21 mouse cellular contexts compared by ENCODE assay signal in genomic region chr13:106715234-106715633, GRCm38 (mm10).
DNase-seq lines count a peak whose midpoint lies in the region; ATAC-seq and TF ChIP-seq lines count a peak whose summit lies in the region.
"Had no signal": no experiment of that assay in that cellular context is flagged by ENCODE, and none has a peak within 500 bp of the region (broad histone marks: within the 10 kb centered on the region; RNA-seq: fewer than 3 reads in every experiment).

No protein-coding gene starts in this region.

- H3K27ac ChIP-seq in forebrain, embryonic 15.5 days (replicated peaks): no peak overlapping the region
- H3K27ac ChIP-seq in forebrain, embryonic 16.5 days (ENCODE audit: low read length): no peak overlapping the region
- no peak overlapping the region for H3K27ac ChIP-seq in hindbrain, postnatal 0 days
- no peak overlapping the region for H3K27ac ChIP-seq in hindbrain, embryonic 16.5 days (ENCODE audit: low read depth, low read length)
- no peak overlapping the region for H3K27ac ChIP-seq in lung, embryonic 16.5 days (ENCODE audit: low read length)
- no peak overlapping the region for H3K27ac ChIP-seq in limb, embryonic 14.5 days (replicated peaks; ENCODE audit: low read depth, low read length)
- H3K27ac ChIP-seq: embryonic facial prominence, embryonic 13.5 days; forebrain, embryonic 12.5 days; gastrocnemius, adult 2 months; hindbrain, embryonic 15.5 days; intestine, embryonic 15.5 days; limb, embryonic 15.5 days; liver, embryonic 13.5 days had no signal

- no peak overlapping the region for H3K4me2 ChIP-seq in forebrain, embryonic 15.5 days (replicated peaks)
- no peak overlapping the region for H3K4me2 ChIP-seq in forebrain, embryonic 16.5 days (ENCODE audit: low read length)
- H3K4me2 ChIP-seq in hindbrain, postnatal 0 days (ENCODE audit: low read depth, low read length): no peak overlapping the region
- H3K4me2 ChIP-seq in hindbrain, embryonic 16.5 days (ENCODE audit: low read length): no peak overlapping the region
- no peak overlapping the region for H3K4me2 ChIP-seq in lung, embryonic 16.5 days (ENCODE audit: low read depth, low read length)
- no peak overlapping the region for H3K4me2 ChIP-seq in limb, embryonic 14.5 days (replicated peaks; ENCODE audit: low read depth, low read length, severe bottlenecking)
- H3K4me2 ChIP-seq: embryonic facial prominence, embryonic 13.5 days; forebrain, embryonic 12.5 days; hindbrain, embryonic 15.5 days; intestine, embryonic 15.5 days; limb, embryonic 15.5 days; liver, embryonic 13.5 days had no signal

- ATAC-seq in forebrain, embryonic 15.5 days (replicated peaks): 0 out of 2 replicates have a peak, but pooled peaks have one; percentile 23
- ATAC-seq in forebrain, embryonic 16.5 days: no peak
- ATAC-seq in hindbrain, postnatal 0 days: 0 out of 2 replicates have a peak, but pooled peaks have one; percentile 15
- ATAC-seq in hindbrain, embryonic 16.5 days: no peak
- ATAC-seq in lung, embryonic 16.5 days (ENCODE audit: low read depth): 0 out of 2 replicates have a peak, but pooled peaks have one; percentile 38
- peak; percentile 34; the same call in 1 of the 2 replicates for ATAC-seq in limb, embryonic 14.5 days (ENCODE audit: low FRiP score, low read depth)
- ATAC-seq: CD4-positive, CD25-positive, alpha-beta regulatory T cell, adult 4 months; intestine, embryonic 15.5 days had no signal

- no peak overlapping the region for H3K4me3 ChIP-seq in forebrain, embryonic 15.5 days
- no peak overlapping the region for H3K4me3 ChIP-seq in forebrain, embryonic 16.5 days (replicated peaks; ENCODE audit: low read length)
- H3K4me3 ChIP-seq in hindbrain, postnatal 0 days (ENCODE audit: low read length): no peak overlapping the region
- H3K4me3 ChIP-seq in hindbrain, embryonic 16.5 days (ENCODE audit: low read length): no peak overlapping the region
- H3K4me3 ChIP-seq in lung, embryonic 16.5 days (ENCODE audit: low read length): no peak overlapping the region
- no peak overlapping the region for H3K4me3 ChIP-seq in limb, embryonic 14.5 days (replicated peaks; ENCODE audit: low read length)
- H3K4me3 ChIP-seq: embryonic facial prominence, embryonic 13.5 days; forebrain, embryonic 12.5 days; gastrocnemius, adult 2 months; hindbrain, embryonic 15.5 days; intestine, embryonic 15.5 days; limb, embryonic 15.5 days; liver, embryonic 13.5 days had no signal

- H3K27me3 ChIP-seq in forebrain, embryonic 15.5 days: no peaks in the 10 kb centered on the region
- no peaks in the 10 kb centered on the region for H3K27me3 ChIP-seq in forebrain, embryonic 16.5 days (replicated peaks; ENCODE audit: control insufficient read depth, insufficient read depth, low read length)
- no peaks in the 10 kb centered on the region for H3K27me3 ChIP-seq in hindbrain, postnatal 0 days (ENCODE audit: insufficient read depth, low read length)
- no peaks in the 10 kb centered on the region for H3K27me3 ChIP-seq in hindbrain, embryonic 16.5 days (replicated peaks; ENCODE audit: control insufficient read depth, insufficient read depth, low read length)
- H3K27me3 ChIP-seq in lung, embryonic 16.5 days (ENCODE audit: control insufficient read depth, insufficient read depth, low read depth, low read length): no peaks in the 10 kb centered on the region
- no peaks in the 10 kb centered on the region for H3K27me3 ChIP-seq in limb, embryonic 14.5 days (ENCODE audit: control insufficient read depth, insufficient read depth, low read length)
- H3K27me3 ChIP-seq: embryonic facial prominence, embryonic 13.5 days; forebrain, embryonic 12.5 days; hindbrain, embryonic 15.5 days; intestine, embryonic 15.5 days; limb, embryonic 15.5 days; liver, embryonic 13.5 days had no signal

- TF ChIP-seq POLR2A in limb, embryonic 14.5 days (IDR thresholded peaks at IDR 0.05; ENCODE audit: borderline replicate concordance, extremely low read depth, insufficient read depth, insufficient read length): no peak

- no peak for DNase-seq in hindbrain, postnatal 0 days (ENCODE audit: low spot score)
- DNase-seq in lung, postnatal 36 days: no peak
- DNase-seq in limb, embryonic 14.5 days (ENCODE audit: low spot score): no peak
- DNase-seq: adrenal gland, postnatal 14 days; cerebellum, adult 11 months; cerebellum, adult 9-10 months; gastrocnemius, adult 2 months; gastrocnemius, postnatal 36 days; kidney, adult 2 months; liver, embryonic 13.5 days; lung, adult 2 months had no signal

- H3K9me3 ChIP-seq in forebrain, embryonic 15.5 days: no peaks in the 10 kb centered on the region
- H3K9me3 ChIP-seq in forebrain, embryonic 16.5 days (ENCODE audit: control insufficient read depth, low read length): no peaks in the 10 kb centered on the region
- no peaks in the 10 kb centered on the region for H3K9me3 ChIP-seq in hindbrain, postnatal 0 days (ENCODE audit: low read length)
- H3K9me3 ChIP-seq in hindbrain, embryonic 16.5 days (ENCODE audit: control insufficient read depth, low read length): no peaks in the 10 kb centered on the region
- no peaks in the 10 kb centered on the region for H3K9me3 ChIP-seq in lung, embryonic 16.5 days (ENCODE audit: control insufficient read depth, low read length)
- H3K9me3 ChIP-seq in limb, embryonic 14.5 days (ENCODE audit: control insufficient read depth, low read length): no peaks in the 10 kb centered on the region
- H3K9me3 ChIP-seq: embryonic facial prominence, embryonic 13.5 days; forebrain, embryonic 12.5 days; hindbrain, embryonic 15.5 days; intestine, embryonic 15.5 days; limb, embryonic 15.5 days; liver, embryonic 13.5 days had no signal

- no peak overlapping the region for H3K9ac ChIP-seq in forebrain, embryonic 15.5 days (replicated peaks)
- no peak overlapping the region for H3K9ac ChIP-seq in forebrain, embryonic 16.5 days (replicated peaks; ENCODE audit: low read depth, low read length)
- H3K9ac ChIP-seq in hindbrain, postnatal 0 days (replicated peaks; ENCODE audit: low read length): no peak overlapping the region
- H3K9ac ChIP-seq in hindbrain, embryonic 16.5 days (ENCODE audit: low read depth, low read length): no peak overlapping the region
- H3K9ac ChIP-seq in lung, embryonic 16.5 days (ENCODE audit: low read length): no peak overlapping the region
- H3K9ac ChIP-seq in limb, embryonic 14.5 days (ENCODE audit: low read depth, low read length, severe bottlenecking): no peak overlapping the region
- H3K9ac ChIP-seq: embryonic facial prominence, embryonic 13.5 days; forebrain, embryonic 12.5 days; hindbrain, embryonic 15.5 days; intestine, embryonic 15.5 days; limb, embryonic 15.5 days; liver, embryonic 13.5 days had no signal

- H3K4me1 ChIP-seq in forebrain, embryonic 15.5 days: no peaks in the 10 kb centered on the region
- H3K4me1 ChIP-seq in forebrain, embryonic 16.5 days (replicated peaks; ENCODE audit: control insufficient read depth, insufficient read depth, low read length): no peaks in the 10 kb centered on the region
- H3K4me1 ChIP-seq in hindbrain, postnatal 0 days (ENCODE audit: insufficient read depth, low read length): no peaks in the 10 kb centered on the region
- no peaks in the 10 kb centered on the region for H3K4me1 ChIP-seq in hindbrain, embryonic 16.5 days (ENCODE audit: control insufficient read depth, insufficient read depth, low read depth, low read length)
- H3K4me1 ChIP-seq in lung, embryonic 16.5 days (replicated peaks; ENCODE audit: control insufficient read depth, insufficient read depth, low read length): no peaks in the 10 kb centered on the region
- H3K4me1 ChIP-seq in limb, embryonic 14.5 days (ENCODE audit: control insufficient read depth, insufficient read depth, low read length): no peaks in the 10 kb centered on the region
- H3K4me1 ChIP-seq: embryonic facial prominence, embryonic 13.5 days; forebrain, embryonic 12.5 days; hindbrain, embryonic 15.5 days; intestine, embryonic 15.5 days; limb, embryonic 15.5 days; liver, embryonic 13.5 days had no signal

- H3K36me3 ChIP-seq in forebrain, embryonic 15.5 days: no peaks in the 10 kb centered on the region
- H3K36me3 ChIP-seq in forebrain, embryonic 16.5 days (ENCODE audit: control insufficient read depth, insufficient read depth): no peaks in the 10 kb centered on the region
- H3K36me3 ChIP-seq in hindbrain, postnatal 0 days (ENCODE audit: insufficient read depth, low read length): no peaks in the 10 kb centered on the region
- no peaks in the 10 kb centered on the region for H3K36me3 ChIP-seq in hindbrain, embryonic 16.5 days (ENCODE audit: control insufficient read depth, insufficient read depth, low read length)
- H3K36me3 ChIP-seq in lung, embryonic 16.5 days (ENCODE audit: control insufficient read depth, insufficient read depth, low read length): no peaks in the 10 kb centered on the region
- H3K36me3 ChIP-seq in limb, embryonic 14.5 days (ENCODE audit: control insufficient read depth, insufficient read depth, low read length): no peaks in the 10 kb centered on the region
- H3K36me3 ChIP-seq: embryonic facial prominence, embryonic 13.5 days; forebrain, embryonic 12.5 days; hindbrain, embryonic 15.5 days; intestine, embryonic 15.5 days; limb, embryonic 15.5 days; liver, embryonic 13.5 days had no signal

- WGBS in forebrain, embryonic 15.5 days: 90% methylated on average over 8 of the region's 8 CpGs
- WGBS in forebrain, embryonic 16.5 days: 90% methylated on average over 8 of the region's 8 CpGs
- 88% methylated on average over 8 of the region's 8 CpGs for WGBS in hindbrain, postnatal 0 days
- WGBS in hindbrain, embryonic 16.5 days: 84% methylated on average over 8 of the region's 8 CpGs
- 70% methylated on average over 8 of the region's 8 CpGs for WGBS in lung, embryonic 16.5 days
- 82% methylated on average over 7 of the region's 8 CpGs for WGBS in limb, embryonic 14.5 days

- no peak for TF ChIP-seq CTCF in hindbrain, postnatal 0 days (IDR thresholded peaks at IDR 0.05; ENCODE audit: low read depth)

Comparison
In these comparisons a context has a peak if more than half of its experiments do, and no peak if none do; other contexts are left out.
1. ATAC-seq: peak in forebrain, embryonic 15.5 days (single experiment), hindbrain, postnatal 0 days (single experiment), lung, embryonic 16.5 days (single experiment) and limb, embryonic 14.5 days (single experiment); none in forebrain, embryonic 16.5 days (single experiment) and hindbrain, embryonic 16.5 days (single experiment).